Mouse (Mus musculus) layer of hippocampus, adult 11-12 months (tissue): ENCODE measurements at regions not wholly inside any gene's neighbourhood (a gene's known extent, or its start where the extent isn't known, plus 50 kb on each side); places are given as distances from the start of the nearest gene placed in this dataset.

ENCODE experiments used
- DNase-seq: peaks from one replicate; pipeline ENCODE4 v3.0.0; 2022; ENCODE audit warnings: low spot score

- no peak for DNase-seq
These were observed 103.0 kb downstream of the Nab1 start for GRCm38 (mm10) chr1:52397460-52397859.

- DNase-seq, result no peak
These were observed 107.5 kb downstream of the Nab1 start for GRCm38 (mm10) chr1:52392933-52393332.

- DNase-seq, result no peak
These were observed 111.6 kb downstream of the Nab1 start for GRCm38 (mm10) chr1:52388836-52389235.

GRCm38 (mm10) chr1:52388118-52388517 lies 112.4 kb downstream of the Nab1 start:
- peak; percentile 29 for DNase-seq

- DNase-seq, result no peak
These were observed 113.4 kb downstream of the Nab1 start for GRCm38 (mm10) chr1:52387062-52387461.

GRCm38 (mm10) chr1:52375320-52375719 lies 125.2 kb downstream of the Nab1 start:
- no peak for DNase-seq

GRCm38 (mm10) chr1:52374666-52375065 lies 125.8 kb downstream of the Nab1 start:
- DNase-seq, result no peak

GRCm38 (mm10) chr1:52373817-52374216 lies 126.7 kb downstream of the Nab1 start:
- DNase-seq, result no peak

GRCm38 (mm10) chr1:52366386-52366785 lies 133.4 kb upstream of the Gls start:
- DNase-seq, result no peak

GRCm38 (mm10) chr1:52363625-52364024 lies 130.6 kb upstream of the Gls start:
- no peak for DNase-seq

- no peak for DNase-seq
These were observed 129.9 kb upstream of the Gls start for GRCm38 (mm10) chr1:52362976-52363375.

- DNase-seq, result no peak
These were observed 121.1 kb upstream of the Gls start for GRCm38 (mm10) chr1:52354041-52354582.

- DNase-seq, result no peak
These were observed 109.1 kb upstream of the Gls start for GRCm38 (mm10) chr1:52342127-52342526.

- DNase-seq, result no peak
These were observed 105.7 kb upstream of the Gls start for GRCm38 (mm10) chr1:52338704-52339103.

GRCm38 (mm10) chr1:52338243-52338642 lies 105.2 kb upstream of the Gls start:
- DNase-seq, result no peak

- no peak for DNase-seq
These were observed 103.7 kb upstream of the Gls start for GRCm38 (mm10) chr1:52336696-52337095.

- DNase-seq, result peak; percentile 14
These were observed 99.0 kb upstream of the Gls start for GRCm38 (mm10) chr1:52332013-52332412.

GRCm38 (mm10) chr1:52331442-52331841 lies 98.4 kb upstream of the Gls start:
- DNase-seq, result peak; percentile 49

GRCm38 (mm10) chr1:52330496-52330895 lies 97.5 kb upstream of the Gls start:
- no peak for DNase-seq

GRCm38 (mm10) chr1:52328507-52328906 lies 95.5 kb upstream of the Gls start:
- no peak for DNase-seq

- no peak for DNase-seq
These were observed 91.3 kb upstream of the Gls start for GRCm38 (mm10) chr1:52324356-52324755.

- no peak for DNase-seq
These were observed 79.1 kb upstream of the Gls start for GRCm38 (mm10) chr1:52312076-52312633.

GRCm38 (mm10) chr1:52306892-52307291 lies 73.9 kb upstream of the Gls start:
- peak; percentile 65 for DNase-seq
